Comparison of ENCODE assay signal across 33 mouse cellular contexts in the genomic region with DNA sequence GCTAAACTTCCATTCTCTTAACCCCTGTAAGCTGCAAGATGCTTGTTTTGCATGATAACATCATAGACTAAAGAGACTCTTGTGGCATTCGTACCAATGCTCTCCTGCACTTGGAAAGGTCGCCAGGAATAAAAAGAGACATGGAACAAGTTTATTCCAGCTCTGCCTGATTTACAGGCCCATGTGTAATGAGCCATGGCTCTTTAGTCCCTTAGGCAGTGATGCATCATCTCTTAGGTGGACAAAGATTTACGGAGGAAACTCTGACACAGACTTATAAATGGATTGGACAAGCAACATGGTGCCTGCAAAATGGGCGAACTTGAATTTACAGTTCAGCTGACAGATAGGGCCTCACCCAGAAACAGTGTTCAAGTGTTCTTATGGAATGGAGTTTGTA.
"Had no signal": no experiment of that assay in that cellular context is flagged by ENCODE, and none has a peak within 500 bp of the region (broad histone marks: within the 10 kb centered on the region; RNA-seq: fewer than 3 reads in every experiment).

No protein-coding gene starts in this region.

- H3K36me3 ChIP-seq: limb, embryonic 10.5 days; limb, embryonic 12.5 days; limb, embryonic 13.5 days; limb, embryonic 15.5 days; liver, embryonic 12.5 days; liver, embryonic 13.5 days; liver, embryonic 15.5 days; lung, embryonic 15.5 days; midbrain, embryonic 10.5 days; midbrain, embryonic 12.5 days; midbrain, embryonic 13.5 days; midbrain, embryonic 15.5 days; neural tube, embryonic 12.5 days; neural tube, embryonic 13.5 days had no signal

- H3K27ac ChIP-seq: limb, embryonic 10.5 days; limb, embryonic 12.5 days; limb, embryonic 13.5 days; limb, embryonic 15.5 days; liver, embryonic 12.5 days; liver, embryonic 13.5 days; liver, embryonic 14.5 days; liver, embryonic 15.5 days; lung, embryonic 15.5 days; macrophage; midbrain, embryonic 10.5 days; midbrain, embryonic 12.5 days; midbrain, embryonic 13.5 days; midbrain, embryonic 15.5 days; neural tube, embryonic 12.5 days; neural tube, embryonic 13.5 days had no signal

- H3K9me3 ChIP-seq: limb, embryonic 10.5 days; limb, embryonic 13.5 days; limb, embryonic 15.5 days; liver, embryonic 12.5 days; liver, embryonic 15.5 days; lung, embryonic 15.5 days; midbrain, embryonic 10.5 days; midbrain, embryonic 12.5 days; midbrain, embryonic 13.5 days; midbrain, embryonic 15.5 days; neural tube, embryonic 12.5 days; neural tube, embryonic 13.5 days had no signal

- H3K9ac ChIP-seq: limb, embryonic 12.5 days; limb, embryonic 13.5 days; limb, embryonic 15.5 days; liver, embryonic 12.5 days; liver, embryonic 13.5 days; liver, embryonic 14.5 days; liver, embryonic 15.5 days; liver, postnatal 0 days; lung, embryonic 14.5 days; lung, embryonic 15.5 days; midbrain, embryonic 12.5 days; midbrain, embryonic 13.5 days; midbrain, embryonic 15.5 days; neural tube, embryonic 12.5 days; neural tube, embryonic 13.5 days had no signal

- H3K4me1 ChIP-seq: limb, embryonic 10.5 days; limb, embryonic 12.5 days; limb, embryonic 13.5 days; limb, embryonic 15.5 days; liver, embryonic 12.5 days; liver, embryonic 13.5 days; liver, embryonic 15.5 days; lung, embryonic 15.5 days; megakaryocyte, embryonic 14.5 days; midbrain, embryonic 10.5 days; midbrain, embryonic 12.5 days; midbrain, embryonic 13.5 days; midbrain, embryonic 15.5 days; neural tube, embryonic 12.5 days; neural tube, embryonic 13.5 days had no signal

- H3K27me3 ChIP-seq: limb, embryonic 12.5 days; limb, embryonic 13.5 days; limb, embryonic 15.5 days; liver, embryonic 12.5 days; liver, embryonic 13.5 days; liver, embryonic 15.5 days; lung, embryonic 15.5 days; megakaryocyte, embryonic 14.5 days; midbrain, embryonic 12.5 days; midbrain, embryonic 13.5 days; midbrain, embryonic 15.5 days; neural tube, embryonic 12.5 days; neural tube, embryonic 13.5 days had no signal

- H3K4me3 ChIP-seq: limb, embryonic 10.5 days; limb, embryonic 12.5 days; limb, embryonic 13.5 days; limb, embryonic 15.5 days; liver, embryonic 12.5 days; liver, embryonic 13.5 days; liver, embryonic 15.5 days; lung, embryonic 15.5 days; megakaryocyte, embryonic 14.5 days; midbrain, embryonic 10.5 days; midbrain, embryonic 12.5 days; midbrain, embryonic 13.5 days; midbrain, embryonic 15.5 days; myocyte; neural tube, embryonic 12.5 days; neural tube, embryonic 13.5 days had no signal

- DNase-seq: left cerebral cortex, postnatal 4 days; liver; liver, embryonic 13.5 days; liver, postnatal 0 days; lung, adult 18-20 months; lung, adult 2 months; lung, embryonic 14.5 days; lung, postnatal 10 days; lung, postnatal 14 days; lung, postnatal 36 days; lung, postnatal 4 days; midbrain, embryonic 14.5 days had no signal

- ATAC-seq: liver, embryonic 12.5 days; liver, postnatal 0 days; lung, postnatal 0 days; midbrain, embryonic 13.5 days; midbrain, embryonic 15.5 days; midbrain, embryonic 16.5 days had no signal

- H3K4me2 ChIP-seq: limb, embryonic 12.5 days; limb, embryonic 13.5 days; limb, embryonic 15.5 days; liver, embryonic 11.5 days; liver, embryonic 12.5 days; liver, embryonic 13.5 days; liver, embryonic 15.5 days; lung, embryonic 14.5 days; lung, embryonic 15.5 days; midbrain, embryonic 11.5 days; midbrain, embryonic 12.5 days; midbrain, embryonic 13.5 days; midbrain, embryonic 15.5 days; neural tube, embryonic 12.5 days; neural tube, embryonic 13.5 days had no signal
